Mouse (Mus musculus): ENCODE data around the gene Il20rb. TPM values are rescaled to one million over a fixed set of nuclear protein-coding genes. Genes with fewer than 3 reads are reported as not detected.

Il20rb gene
- total and polyA plus RNA-seq, 3 experiments = 0.86 to 2.0 (median 1.6) TPM

- Histone ChIP-seq H3K4me3 (no peak overlapping the region), H3K27ac (no peak overlapping the region), H3K27me3 (ENCODE audit: control insufficient read depth, insufficient read depth, low read length) (no peaks in the 10 kb centered on the region), H3K36me3 (ENCODE audit: control insufficient read depth, insufficient read depth, low read length) (no peaks in the 10 kb centered on the region), H3K4me1 (ENCODE audit: control insufficient read depth, insufficient read depth, low read length) (peaks cover 3% of the 10 kb centered on the region; the same call in 1 of the 2 replicates), H3K79me2 (replicated peaks; ENCODE audit: control insufficient read depth, insufficient read depth, low read length) (no peaks in the 10 kb centered on the region), H3K9ac (ENCODE audit: low read depth, low read length) (no peak overlapping the region)
- WGBS = 89% methylated on average over 10 of the region's 10 CpGs
- TF ChIP-seq POLR2A (IDR thresholded peaks at IDR 0.05; ENCODE audit: insufficient read depth, low read depth, low read length) (no peak), CTCF (IDR thresholded peaks at IDR 0.05) (no peak), EP300 (IDR thresholded peaks at IDR 0.05; ENCODE audit: insufficient read depth, low read depth, low read length) (no peak)
- no peak for DNase-seq
- intact Hi-C loops (cut with DNase I) = no loop called here
Observed at GRCm38 (mm10) chr9:100438994-100439393, 47.6 kb downstream of the Il20rb start.

DNA sequence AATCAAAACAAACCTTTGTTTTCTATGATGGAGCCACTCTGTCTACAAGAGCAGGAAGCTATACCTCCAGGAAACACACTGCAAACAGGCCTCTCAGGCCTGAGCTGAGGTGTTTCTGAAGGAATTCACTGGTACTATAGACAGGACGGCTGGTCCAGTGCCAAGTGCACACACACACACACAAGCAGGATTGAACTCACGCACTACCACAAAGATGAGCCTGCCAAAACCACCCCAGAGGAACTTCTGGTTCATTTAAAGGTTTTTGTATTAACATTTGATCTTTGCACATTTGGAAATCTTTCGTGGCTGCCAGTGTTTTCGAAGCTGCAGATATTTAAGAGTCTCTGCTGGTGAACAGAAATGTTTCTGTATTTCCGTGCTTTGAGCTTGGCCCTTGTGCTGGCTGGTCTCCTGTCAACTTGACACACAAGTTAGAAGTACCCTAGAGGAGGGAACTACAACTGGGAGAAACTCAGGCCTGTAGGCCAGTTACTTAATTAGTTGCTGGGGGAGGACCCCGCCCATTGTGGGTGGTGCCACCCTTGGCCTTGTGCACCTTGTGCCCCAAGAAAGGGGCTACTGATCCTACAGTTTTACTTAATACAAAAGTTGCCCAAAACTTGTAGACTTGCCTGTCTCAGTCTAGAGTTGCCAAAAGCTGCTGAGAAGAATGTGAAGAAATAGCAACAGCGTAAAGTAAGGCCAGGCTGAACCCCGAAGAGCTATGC is 49.6 kb downstream of the Il20rb start:
- no peaks in the 10 kb centered on the region for H3K27me3 ChIP-seq (ENCODE audit: control insufficient read depth, insufficient read depth, low read length)
- TF ChIP-seq CTCF (IDR thresholded peaks at IDR 0.05) (no peak), POLR2A (IDR thresholded peaks at IDR 0.05; ENCODE audit: insufficient read depth, low read depth, low read length) (no peak), EP300 (IDR thresholded peaks at IDR 0.05; ENCODE audit: insufficient read depth, low read depth, low read length) (no peak)
- H3K27ac ChIP-seq = no peak overlapping the region
- peaks cover 3% of the 10 kb centered on the region; the same call in 1 of the 2 replicates for H3K4me1 ChIP-seq (ENCODE audit: control insufficient read depth, insufficient read depth, low read length)
- H3K79me2 ChIP-seq (replicated peaks; ENCODE audit: control insufficient read depth, insufficient read depth, low read length) = no peaks in the 10 kb centered on the region
- H3K4me3 ChIP-seq = no peak overlapping the region
- no peaks in the 10 kb centered on the region for H3K36me3 ChIP-seq (ENCODE audit: control insufficient read depth, insufficient read depth, low read length)
- DNase-seq = no peak
- intact Hi-C loops (cut with DNase I) = no loop called here
- WGBS = 80% methylated on average over 8 of the region's 8 CpGs
- no peak overlapping the region for H3K9ac ChIP-seq (ENCODE audit: low read depth, low read length)

DNA sequence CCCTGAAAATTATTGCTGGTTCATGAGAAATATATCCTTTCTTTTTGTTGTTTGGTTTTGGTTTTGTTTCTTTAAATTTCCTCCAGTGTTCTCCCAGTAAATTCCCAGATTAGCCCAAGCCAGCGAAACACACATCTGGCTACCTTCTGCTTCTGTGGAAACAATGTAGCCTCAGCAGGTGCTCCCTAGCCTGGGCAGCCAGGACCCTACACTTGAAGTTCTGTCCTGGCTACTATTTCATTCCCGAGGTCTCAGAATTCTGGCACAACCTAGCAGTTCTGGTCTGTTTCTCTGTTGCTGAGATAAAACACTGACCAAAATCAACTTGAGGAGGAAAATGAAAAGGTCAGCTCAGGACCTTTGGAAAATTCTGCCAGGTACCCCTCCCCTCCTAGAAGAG is 55.2 kb downstream of the Il20rb start:
- 56% methylated on average over 2 of the region's 2 CpGs for WGBS

GRCm38 (mm10) chr9:100430911-100431310 is 55.7 kb downstream of the Il20rb start:
- no peak for DNase-seq
- WGBS = 82% methylated on average over 2 of the region's 2 CpGs
- H3K79me2 ChIP-seq (replicated peaks; ENCODE audit: control insufficient read depth, insufficient read depth, low read length) = no peaks in the 10 kb centered on the region
- intact Hi-C loops (cut with DNase I) = no loop called here
- no peak overlapping the region for H3K4me3 ChIP-seq
- H3K36me3 ChIP-seq (ENCODE audit: control insufficient read depth, insufficient read depth, low read length) = no peaks in the 10 kb centered on the region
- H3K4me1 ChIP-seq (ENCODE audit: control insufficient read depth, insufficient read depth, low read length) = no peaks in the 10 kb centered on the region
- TF ChIP-seq EP300 (IDR thresholded peaks at IDR 0.05; ENCODE audit: insufficient read depth, low read depth, low read length) (no peak), POLR2A (IDR thresholded peaks at IDR 0.05; ENCODE audit: insufficient read depth, low read depth, low read length) (no peak)
- H3K27me3 ChIP-seq (ENCODE audit: control insufficient read depth, insufficient read depth, low read length) = no peaks in the 10 kb centered on the region
- H3K9ac ChIP-seq (ENCODE audit: low read depth, low read length) = no peak overlapping the region
- no peak overlapping the region for H3K27ac ChIP-seq

More for the DNA sequence above, 55.2 kb downstream of the Il20rb start:
- Histone ChIP-seq H3K4me3 (no peak overlapping the region), H3K27ac (no peak overlapping the region), H3K27me3 (ENCODE audit: control insufficient read depth, insufficient read depth, low read length) (no peaks in the 10 kb centered on the region), H3K36me3 (ENCODE audit: control insufficient read depth, insufficient read depth, low read length) (no peaks in the 10 kb centered on the region), H3K9ac (ENCODE audit: low read depth, low read length) (no peak overlapping the region), H3K4me1 (ENCODE audit: control insufficient read depth, insufficient read depth, low read length) (no peaks in the 10 kb centered on the region), H3K79me2 (replicated peaks; ENCODE audit: control insufficient read depth, insufficient read depth, low read length) (no peaks in the 10 kb centered on the region)
- DNase-seq = no peak
- intact Hi-C loops (cut with DNase I) = no loop called here
- no peak for TF ChIP-seq CTCF (IDR thresholded peaks at IDR 0.05)
- TF ChIP-seq POLR2A (IDR thresholded peaks at IDR 0.05; ENCODE audit: insufficient read depth, low read depth, low read length) = no peak
- TF ChIP-seq EP300 (IDR thresholded peaks at IDR 0.05; ENCODE audit: insufficient read depth, low read depth, low read length) = no peak

DNA sequence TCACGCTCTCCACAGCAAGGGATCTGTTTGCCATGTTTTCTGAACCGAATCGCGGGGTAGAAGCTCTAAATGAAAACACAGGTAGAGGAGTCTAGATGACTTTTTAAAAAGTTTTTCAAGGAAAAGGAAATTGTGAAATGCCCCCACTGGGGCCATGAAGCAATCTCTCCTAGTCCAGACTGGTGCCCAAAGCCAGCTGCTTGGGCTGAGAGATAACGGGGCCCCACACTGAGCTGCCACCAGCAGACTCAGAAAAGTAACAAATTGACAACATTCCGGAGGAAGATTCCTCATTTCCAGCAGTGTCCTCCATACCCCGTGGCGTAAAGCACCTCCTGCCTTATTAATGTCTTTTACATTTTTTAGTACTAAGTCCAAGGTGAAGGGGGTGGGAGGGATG is 66.9 kb downstream of the Il20rb start:
- Histone ChIP-seq H3K4me1 (ENCODE audit: control insufficient read depth, insufficient read depth, low read length) (no peaks in the 10 kb centered on the region), H3K4me3 (no peak overlapping the region), H3K27me3 (ENCODE audit: control insufficient read depth, insufficient read depth, low read length) (no peaks in the 10 kb centered on the region), H3K79me2 (replicated peaks; ENCODE audit: control insufficient read depth, insufficient read depth, low read length) (no peaks in the 10 kb centered on the region), H3K27ac (no peak overlapping the region), H3K36me3 (ENCODE audit: control insufficient read depth, insufficient read depth, low read length) (no peaks in the 10 kb centered on the region), H3K9ac (ENCODE audit: low read depth, low read length) (no peak overlapping the region)
- 71% methylated on average over 8 of the region's 8 CpGs for WGBS
- TF ChIP-seq CTCF (IDR thresholded peaks at IDR 0.05) (no peak), POLR2A (IDR thresholded peaks at IDR 0.05; ENCODE audit: insufficient read depth, low read depth, low read length) (no peak), EP300 (IDR thresholded peaks at IDR 0.05; ENCODE audit: insufficient read depth, low read depth, low read length) (no peak)
- DNase-seq = no peak
- intact Hi-C loops (cut with DNase I) = no loop called here

DNA sequence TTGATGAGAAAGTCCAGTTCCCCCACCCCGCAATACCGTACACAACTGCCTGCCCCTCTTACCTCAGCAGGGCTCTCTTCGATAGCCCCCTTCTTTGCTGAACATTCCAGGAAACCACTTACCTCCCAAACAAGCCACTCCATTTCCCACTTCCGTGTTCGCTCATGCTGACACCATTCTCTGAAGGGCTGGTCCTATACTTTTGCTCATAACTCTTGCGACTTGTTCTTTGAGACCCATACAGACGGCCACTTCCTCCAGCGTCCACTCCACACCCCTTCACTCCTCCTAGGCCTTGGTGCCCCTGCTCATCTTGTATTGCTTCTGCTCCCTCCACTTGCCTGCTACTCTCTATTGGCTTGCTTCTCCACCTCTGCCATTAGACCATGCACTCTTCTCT is 67.5 kb downstream of the Il20rb start:
- no peak for DNase-seq
- intact Hi-C loops (cut with DNase I) = no loop called here
- Histone ChIP-seq H3K4me3 (no peak overlapping the region), H3K36me3 (ENCODE audit: control insufficient read depth, insufficient read depth, low read length) (no peaks in the 10 kb centered on the region), H3K27ac (no peak overlapping the region), H3K79me2 (replicated peaks; ENCODE audit: control insufficient read depth, insufficient read depth, low read length) (no peaks in the 10 kb centered on the region), H3K4me1 (ENCODE audit: control insufficient read depth, insufficient read depth, low read length) (no peaks in the 10 kb centered on the region), H3K27me3 (ENCODE audit: control insufficient read depth, insufficient read depth, low read length) (no peaks in the 10 kb centered on the region), H3K9ac (ENCODE audit: low read depth, low read length) (no peak overlapping the region)
- 77% methylated on average over 8 of the region's 8 CpGs for WGBS
- TF ChIP-seq CTCF (IDR thresholded peaks at IDR 0.05) (no peak), POLR2A (IDR thresholded peaks at IDR 0.05; ENCODE audit: insufficient read depth, low read depth, low read length) (no peak), EP300 (IDR thresholded peaks at IDR 0.05; ENCODE audit: insufficient read depth, low read depth, low read length) (no peak)

Data from heart, adult 2 months (tissue).